Comparison of ENCODE assay signal across 29 mouse cellular contexts in the genomic region with DNA sequence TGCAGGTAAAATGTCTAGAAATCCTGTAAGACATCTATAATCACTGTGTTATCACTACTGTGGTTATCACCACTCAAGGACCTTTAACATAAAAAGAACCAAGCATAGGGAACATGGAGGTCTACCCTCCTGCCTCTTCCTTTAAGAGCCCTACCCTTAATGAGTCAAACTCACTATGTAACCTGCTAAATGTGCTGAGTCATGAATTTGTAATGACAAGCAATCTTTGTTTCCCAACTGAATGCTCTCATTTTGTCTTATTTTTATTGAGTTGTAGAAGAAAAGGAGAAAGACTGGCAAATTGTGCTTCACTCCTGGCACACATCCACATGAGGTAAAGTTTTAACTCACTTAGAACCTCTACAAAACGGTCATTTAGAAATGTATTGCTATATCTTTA.
"Had no signal": no experiment of that assay in that cellular context is flagged by ENCODE, and none has a peak within 500 bp of the region (broad histone marks: within the 10 kb centered on the region; RNA-seq: fewer than 3 reads in every experiment).

No protein-coding gene starts in this region.

- H3K4me1 ChIP-seq: limb, embryonic 10.5 days; limb, embryonic 12.5 days; limb, embryonic 15.5 days; liver, embryonic 12.5 days; liver, embryonic 13.5 days; liver, embryonic 15.5 days; lung, embryonic 15.5 days; megakaryocyte, embryonic 14.5 days; midbrain, embryonic 10.5 days had no signal

- DNase-seq: left cerebral cortex, postnatal 4 days; liver; liver, embryonic 13.5 days; liver, postnatal 0 days; lung, adult 18-20 months; lung, adult 2 months; lung, postnatal 10 days; lung, postnatal 14 days had no signal

- H3K27me3 ChIP-seq: limb, embryonic 12.5 days; limb, embryonic 15.5 days; liver, embryonic 12.5 days; liver, embryonic 13.5 days; liver, embryonic 15.5 days; lung, embryonic 15.5 days; megakaryocyte, embryonic 14.5 days; midbrain, embryonic 12.5 days; midbrain, embryonic 15.5 days; neural tube, embryonic 12.5 days had no signal

- H3K9me3 ChIP-seq: limb, embryonic 10.5 days; limb, embryonic 12.5 days; limb, embryonic 13.5 days; limb, embryonic 15.5 days; liver, embryonic 12.5 days; liver, embryonic 13.5 days; liver, embryonic 15.5 days; lung, embryonic 15.5 days; megakaryocyte, embryonic 14.5 days; midbrain, embryonic 10.5 days; midbrain, embryonic 12.5 days; midbrain, embryonic 15.5 days; neural tube, embryonic 12.5 days had no signal

- H3K9ac ChIP-seq: limb, embryonic 12.5 days; limb, embryonic 13.5 days; limb, embryonic 15.5 days; liver, embryonic 12.5 days; liver, embryonic 13.5 days; liver, embryonic 14.5 days; liver, embryonic 15.5 days; liver, postnatal 0 days; lung, embryonic 14.5 days; lung, embryonic 15.5 days; midbrain, embryonic 12.5 days; midbrain, embryonic 15.5 days; neural tube, embryonic 12.5 days had no signal

- H3K27ac ChIP-seq: left cerebral cortex, adult 2 months; limb, embryonic 10.5 days; limb, embryonic 12.5 days; limb, embryonic 13.5 days; limb, embryonic 15.5 days; liver, embryonic 12.5 days; liver, embryonic 13.5 days; liver, embryonic 14.5 days; liver, embryonic 15.5 days; lung, embryonic 15.5 days; macrophage; midbrain, embryonic 10.5 days; midbrain, embryonic 12.5 days; midbrain, embryonic 15.5 days; neural tube, embryonic 12.5 days had no signal

- H3K4me3 ChIP-seq: left cerebral cortex, adult 2 months; limb, embryonic 10.5 days; limb, embryonic 12.5 days; limb, embryonic 13.5 days; limb, embryonic 15.5 days; liver, embryonic 12.5 days; liver, embryonic 13.5 days; liver, embryonic 15.5 days; lung, embryonic 15.5 days; megakaryocyte, embryonic 14.5 days; midbrain, embryonic 10.5 days; midbrain, embryonic 12.5 days; midbrain, embryonic 15.5 days; myocyte; neural tube, embryonic 12.5 days had no signal

- H3K4me2 ChIP-seq: limb, embryonic 12.5 days; limb, embryonic 13.5 days; limb, embryonic 15.5 days; liver, embryonic 11.5 days; liver, embryonic 12.5 days; liver, embryonic 13.5 days; liver, embryonic 15.5 days; lung, embryonic 14.5 days; lung, embryonic 15.5 days; midbrain, embryonic 11.5 days; midbrain, embryonic 12.5 days; midbrain, embryonic 15.5 days; neural tube, embryonic 12.5 days had no signal

- ATAC-seq: liver, embryonic 12.5 days; liver, postnatal 0 days; lung, postnatal 0 days; midbrain, embryonic 15.5 days; midbrain, embryonic 16.5 days had no signal

- H3K36me3 ChIP-seq: limb, embryonic 10.5 days; limb, embryonic 12.5 days; limb, embryonic 13.5 days; limb, embryonic 15.5 days; liver, embryonic 12.5 days; liver, embryonic 13.5 days; liver, embryonic 15.5 days; lung, embryonic 15.5 days; midbrain, embryonic 10.5 days; midbrain, embryonic 12.5 days; midbrain, embryonic 15.5 days; neural tube, embryonic 12.5 days had no signal
